Mouse (Mus musculus) forebrain, embryonic 16.5 days (tissue): ENCODE measurements at regions not wholly inside any gene's neighbourhood (a gene's known extent, or its start where the extent isn't known, plus 50 kb on each side); places are given as distances from the start of the nearest gene placed in this dataset.

Source experiments
- ATAC-seq: fragments of 200-750 bp; cut with Nextera tagmentation; 2 replicates; pipeline ENCODE4 v1.8.0; 2017; ENCODE audit warnings: mild to moderate bottlenecking, moderate library complexity
- H3K27ac ChIP-seq: fragments of 300-500 bp; sonication (generic); 2 replicates; pipeline ENCODE4 v1.5.1; 2014; ENCODE audit warnings: low read length, control low read depth
- H3K27me3 ChIP-seq: fragments of 300-500 bp; sonication (generic); replicated peaks from 2 replicates; pipeline ENCODE4 v1.6.1; 2014; ENCODE audit warnings: low read length; ENCODE audit not compliant: control insufficient read depth, insufficient read depth
- H3K36me3 ChIP-seq: fragments of 300-500 bp; sonication (generic); 2 replicates; pipeline ENCODE4 v1.6.1; 2014; ENCODE audit not compliant: control insufficient read depth, insufficient read depth
- H3K4me1 ChIP-seq: fragments of 300-500 bp; sonication (generic); replicated peaks from 2 replicates; pipeline ENCODE4 v1.6.1; 2014; ENCODE audit warnings: low read length; ENCODE audit not compliant: control insufficient read depth, insufficient read depth
- H3K4me2 ChIP-seq: fragments of 300-500 bp; sonication (generic); 2 replicates; pipeline ENCODE4 v1.6.1; 2014; ENCODE audit warnings: mild to moderate bottlenecking, low read length, control low read depth
- H3K4me3 ChIP-seq: fragments of 300-500 bp; sonication (generic); replicated peaks from 2 replicates; pipeline ENCODE4 v1.5.1; 2014; ENCODE audit warnings: mild to moderate bottlenecking, low read length, control low read depth
- H3K9ac ChIP-seq: fragments of 300-500 bp; sonication (generic); replicated peaks from 2 replicates; pipeline ENCODE4 v1.6.1; 2014; ENCODE audit warnings: low read depth, low read length, control low read depth
- H3K9me3 ChIP-seq: fragments of 300-500 bp; sonication (generic); 2 replicates; pipeline ENCODE4 v1.6.1; 2016; ENCODE audit warnings: low read length; ENCODE audit not compliant: control insufficient read depth
- WGBS: fragments of 180-500 bp; shearing (Covaris S2); extraction: QIAGEN DNeasy Blood & Tissue Kit; methylation state at CpG from one replicate; pipeline ENCODE4 v1.1.7; 2014; 5-methylcytosine and 5-hydroxymethylcytosine counted together

DNA sequence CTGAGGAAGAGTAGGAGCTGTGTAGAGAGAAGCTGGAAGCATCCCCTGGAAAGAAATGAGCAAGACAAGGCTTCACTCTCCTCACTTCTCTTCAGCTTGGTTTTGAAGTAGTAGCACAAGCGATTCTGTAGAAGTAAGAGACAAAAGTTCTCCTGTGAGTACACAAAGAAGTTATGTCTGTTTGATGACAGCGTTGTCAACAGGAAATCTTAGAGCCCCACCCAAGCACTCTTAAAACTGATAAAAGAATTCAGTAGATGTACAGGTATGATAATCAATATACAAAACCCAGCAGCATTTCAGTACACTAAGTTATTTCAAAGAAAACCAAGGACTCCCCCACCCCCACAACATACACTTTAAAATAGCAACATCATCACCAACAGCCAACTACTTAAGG, 194.9 kb downstream of the Etnk1 start:
- 94% methylated on average over 2 of the region's 2 CpGs for WGBS
- ATAC-seq = no peak
- no peaks in the 10 kb centered on the region; the same call in 1 of the 2 replicates for H3K9me3 ChIP-seq
- no peak overlapping the region for H3K4me2 ChIP-seq
- no peaks in the 10 kb centered on the region for H3K27me3 ChIP-seq
- H3K36me3 ChIP-seq = no peaks in the 10 kb centered on the region
- no peak overlapping the region for H3K4me3 ChIP-seq
- H3K9ac ChIP-seq = no peak overlapping the region
- no peak overlapping the region for H3K27ac ChIP-seq
- H3K4me1 ChIP-seq = peaks cover 8% of the 10 kb centered on the region

DNA sequence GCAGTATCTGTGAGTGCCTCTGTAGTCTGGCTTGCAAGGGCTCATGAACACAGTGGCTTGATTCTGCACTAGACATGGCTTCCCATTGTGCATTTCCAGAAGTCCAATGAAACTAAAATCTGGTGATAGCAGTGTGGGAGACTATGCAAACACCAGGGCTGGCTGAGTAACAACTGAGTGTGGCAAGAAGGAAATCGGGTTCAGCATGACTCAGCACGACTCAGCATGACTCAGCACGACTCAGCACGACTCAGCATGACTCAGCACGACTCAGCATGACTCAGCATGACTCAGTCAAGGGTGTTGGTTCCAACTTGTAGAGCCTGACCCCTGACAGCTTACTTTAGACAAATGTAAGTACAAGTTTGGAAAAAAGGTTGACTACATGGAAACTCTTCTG, 198.8 kb downstream of the Etnk1 start:
- H3K9ac ChIP-seq = no peak overlapping the region
- 94% methylated on average over 5 of the region's 5 CpGs for WGBS
- H3K9me3 ChIP-seq = no peaks in the 10 kb centered on the region
- no peak overlapping the region for H3K4me3 ChIP-seq
- no peak overlapping the region for H3K4me2 ChIP-seq
- no peaks in the 10 kb centered on the region for H3K36me3 ChIP-seq
- H3K27me3 ChIP-seq = no peaks in the 10 kb centered on the region
- no peaks in the 10 kb centered on the region for H3K4me1 ChIP-seq
- ATAC-seq = no peak
- no peak overlapping the region for H3K27ac ChIP-seq

DNA sequence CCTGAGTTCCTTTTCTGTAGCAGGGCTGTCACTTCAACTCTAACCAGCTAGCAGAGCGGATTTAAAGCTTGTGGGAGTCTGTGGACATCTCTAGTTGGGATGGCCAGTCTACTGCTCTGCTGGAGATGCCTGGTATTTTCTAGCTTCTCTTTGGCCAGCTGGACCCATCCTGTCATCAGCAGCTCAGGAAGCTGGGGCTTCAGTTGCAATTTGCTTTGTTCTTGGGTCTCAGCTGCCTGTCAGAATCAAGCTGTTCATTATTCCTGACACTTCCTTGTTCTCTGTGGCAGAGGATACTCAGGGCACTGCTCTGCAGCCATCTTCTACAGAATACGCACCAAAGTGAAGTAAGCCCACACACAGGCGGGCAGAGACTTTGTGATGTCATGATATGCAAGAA, 200.8 kb downstream of the Etnk1 start:
- H3K4me3 ChIP-seq = no peak overlapping the region
- H3K9me3 ChIP-seq = no peaks in the 10 kb centered on the region
- peaks cover 9% of the 10 kb centered on the region for H3K4me1 ChIP-seq
- H3K9ac ChIP-seq = no peak overlapping the region
- WGBS = 78% methylated on average over 3 of the region's 3 CpGs
- H3K27ac ChIP-seq = no peak overlapping the region
- no peaks in the 10 kb centered on the region for H3K27me3 ChIP-seq
- no peak overlapping the region for H3K4me2 ChIP-seq
- no peak for ATAC-seq
- no peaks in the 10 kb centered on the region for H3K36me3 ChIP-seq

DNA sequence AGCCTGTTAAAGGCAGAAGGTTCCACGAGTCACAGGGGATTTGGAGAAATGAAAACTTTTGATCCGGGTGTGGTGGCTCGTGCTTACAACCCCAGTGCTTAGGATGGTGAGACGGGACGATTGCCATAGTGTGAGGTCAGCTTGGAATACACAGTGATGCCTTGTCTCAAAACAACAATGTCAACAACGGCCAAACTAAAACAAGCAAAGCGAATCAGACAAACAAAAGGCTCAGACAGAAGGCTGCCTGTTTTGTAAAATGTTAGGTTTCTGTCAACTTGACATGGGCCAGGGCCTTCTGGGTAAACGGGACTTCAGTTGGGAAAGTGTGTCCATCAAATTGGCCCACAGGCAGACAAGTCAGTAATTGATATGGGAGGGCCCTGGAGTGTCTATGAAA, 201.6 kb downstream of the Etnk1 start:
- WGBS = 66% methylated on average over 8 of the region's 8 CpGs
- no peak for ATAC-seq
- H3K9me3 ChIP-seq = no peaks in the 10 kb centered on the region
- no peak overlapping the region for H3K27ac ChIP-seq
- no peaks in the 10 kb centered on the region for H3K36me3 ChIP-seq
- no peak overlapping the region for H3K4me3 ChIP-seq
- no peak overlapping the region for H3K4me2 ChIP-seq
- peaks cover 11% of the 10 kb centered on the region for H3K4me1 ChIP-seq
- no peaks in the 10 kb centered on the region for H3K27me3 ChIP-seq
- no peak overlapping the region for H3K9ac ChIP-seq

DNA sequence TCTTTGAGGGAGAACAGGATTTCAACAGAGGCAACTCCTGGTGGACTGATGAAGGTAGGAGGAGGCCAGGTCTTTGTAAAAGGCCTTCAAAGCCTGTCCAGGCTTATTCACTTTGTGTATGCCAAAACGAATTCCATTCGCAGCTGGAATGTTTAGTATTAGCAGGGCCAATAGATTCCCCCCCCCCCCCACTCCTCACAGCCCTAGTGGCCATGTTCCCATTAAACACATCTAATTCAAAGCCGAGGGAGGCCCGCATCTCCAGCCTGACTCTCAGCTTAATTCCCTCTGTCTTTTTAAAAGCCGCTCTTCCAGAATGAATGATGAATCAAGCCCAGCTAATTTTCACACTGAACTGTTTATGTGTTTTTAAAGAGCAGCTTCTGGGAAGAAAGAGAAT, 205.5 kb downstream of the Etnk1 start:
- 6% methylated on average over 5 of the region's 5 CpGs for WGBS
- Histone ChIP-seq H3K27me3 (no peaks in the 10 kb centered on the region), H3K4me3 (no peak overlapping the region), H3K4me1 (peaks cover 15% of the 10 kb centered on the region), H3K36me3 (no peaks in the 10 kb centered on the region), H3K27ac (peak overlapping the region; percentile 11; the same call in 1 of the 2 replicates), H3K4me2 (no peak overlapping the region), H3K9me3 (no peaks in the 10 kb centered on the region), H3K9ac (no peak overlapping the region)
- no peak for ATAC-seq

DNA sequence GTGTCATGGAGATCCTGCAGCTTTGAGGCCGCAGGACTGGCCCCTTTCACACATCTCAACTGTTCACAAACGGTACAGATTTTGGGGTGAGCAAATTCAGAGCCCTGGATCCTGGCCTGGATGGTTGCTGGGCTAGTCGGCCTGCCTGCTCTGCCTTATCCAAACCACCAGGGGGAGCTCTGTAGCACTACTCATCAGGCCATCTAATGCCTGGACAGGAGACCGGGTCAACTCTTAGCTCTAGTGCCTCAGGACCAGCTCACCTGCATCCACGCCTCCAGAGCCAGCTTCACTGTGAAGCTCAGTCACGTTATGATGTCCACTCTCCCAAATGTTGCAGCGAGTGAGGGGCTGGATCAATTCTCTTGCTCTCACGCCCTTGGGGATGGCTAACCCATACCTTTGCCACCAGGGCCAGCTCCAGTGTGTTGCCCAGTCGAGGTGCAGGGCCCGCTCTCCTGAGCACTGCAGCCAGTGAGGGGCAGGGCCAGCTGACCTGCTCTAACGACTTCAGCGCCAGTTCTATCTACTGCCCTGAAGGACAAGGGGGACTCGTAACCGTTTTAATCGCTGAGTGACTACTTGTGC, 206.8 kb downstream of the Etnk1 start:
- no peaks in the 10 kb centered on the region for H3K36me3 ChIP-seq
- no peak overlapping the region for H3K4me3 ChIP-seq
- no peak overlapping the region for H3K4me2 ChIP-seq
- no peak overlapping the region for H3K27ac ChIP-seq
- 58% methylated on average over 15 of the region's 15 CpGs for WGBS
- no peak overlapping the region for H3K9ac ChIP-seq
- H3K27me3 ChIP-seq = no peaks in the 10 kb centered on the region
- peaks cover 15% of the 10 kb centered on the region for H3K4me1 ChIP-seq
- 0 out of 2 replicates have a peak, but pooled peaks have one; percentile 38 for ATAC-seq
- no peaks in the 10 kb centered on the region for H3K9me3 ChIP-seq

DNA sequence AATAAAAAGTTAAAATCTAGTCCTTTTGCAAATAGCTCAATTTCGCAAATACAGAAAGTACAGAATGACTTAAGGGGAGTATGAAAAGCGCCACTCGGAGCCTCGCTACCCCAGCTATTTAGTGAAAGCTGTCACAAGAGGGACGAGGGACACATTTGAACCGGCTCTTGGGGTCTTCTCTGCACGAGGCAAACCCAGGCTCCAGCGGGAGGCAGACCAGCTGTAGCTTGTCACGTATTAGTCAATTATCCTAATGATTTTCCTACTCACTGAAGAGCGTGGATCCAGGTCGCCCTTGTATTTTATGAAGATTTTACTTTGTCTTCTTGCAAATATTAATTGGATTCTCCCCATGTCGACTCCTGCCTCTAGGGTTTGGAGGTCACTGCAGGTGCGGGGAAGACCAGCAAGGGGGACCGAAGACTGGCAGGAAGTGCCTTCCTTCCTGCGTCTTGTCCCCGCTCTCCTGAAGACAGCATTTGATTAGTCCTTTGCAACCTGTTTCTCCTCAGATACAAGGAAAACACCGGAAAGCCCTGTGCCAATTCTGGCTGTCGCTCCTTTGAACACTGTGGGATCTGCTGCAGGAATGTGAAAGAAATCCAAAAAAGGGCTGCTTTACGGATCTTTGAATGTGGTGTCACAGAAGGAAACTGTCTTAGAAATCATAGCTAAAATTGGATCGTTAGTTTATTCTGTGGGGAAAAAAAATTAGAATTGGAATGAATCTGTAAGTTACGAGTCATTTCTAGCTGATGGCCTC, 209.1 kb downstream of the Etnk1 start:
- Histone ChIP-seq H3K27ac (no peak overlapping the region), H3K27me3 (no peaks in the 10 kb centered on the region), H3K4me3 (no peak overlapping the region), H3K4me1 (peaks cover 15% of the 10 kb centered on the region), H3K4me2 (no peak overlapping the region), H3K9ac (no peak overlapping the region), H3K9me3 (no peaks in the 10 kb centered on the region), H3K36me3 (no peaks in the 10 kb centered on the region)
- WGBS = 66% methylated on average over 21 of the region's 21 CpGs
- ATAC-seq = no peak

DNA sequence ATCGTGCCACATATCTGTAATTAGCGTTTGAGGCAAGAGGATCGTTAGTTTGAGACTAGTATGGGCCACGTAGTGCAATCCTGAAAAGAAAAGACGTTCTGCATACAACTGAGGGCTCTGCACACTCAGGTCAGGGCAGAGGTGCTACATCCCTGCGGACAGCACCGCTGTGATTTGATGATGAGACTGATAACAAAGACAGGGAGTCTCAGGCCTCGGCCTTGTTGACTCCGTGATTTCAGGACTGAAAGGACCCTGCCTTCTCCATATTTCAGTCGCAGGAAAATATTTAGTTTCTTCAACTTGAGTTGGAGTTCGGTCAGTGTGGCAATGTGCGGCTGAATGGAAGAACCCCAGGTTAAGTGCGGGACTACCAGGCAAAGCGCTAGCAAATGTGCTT, 210.1 kb downstream of the Etnk1 start:
- H3K4me2 ChIP-seq = no peak overlapping the region
- 72% methylated on average over 14 of the region's 14 CpGs for WGBS
- ATAC-seq = no peak
- H3K4me3 ChIP-seq = no peak overlapping the region
- H3K4me1 ChIP-seq = peaks cover 13% of the 10 kb centered on the region
- no peaks in the 10 kb centered on the region for H3K36me3 ChIP-seq
- H3K27ac ChIP-seq = no peak overlapping the region
- H3K27me3 ChIP-seq = no peaks in the 10 kb centered on the region
- H3K9me3 ChIP-seq = no peaks in the 10 kb centered on the region
- H3K9ac ChIP-seq = no peak overlapping the region

DNA sequence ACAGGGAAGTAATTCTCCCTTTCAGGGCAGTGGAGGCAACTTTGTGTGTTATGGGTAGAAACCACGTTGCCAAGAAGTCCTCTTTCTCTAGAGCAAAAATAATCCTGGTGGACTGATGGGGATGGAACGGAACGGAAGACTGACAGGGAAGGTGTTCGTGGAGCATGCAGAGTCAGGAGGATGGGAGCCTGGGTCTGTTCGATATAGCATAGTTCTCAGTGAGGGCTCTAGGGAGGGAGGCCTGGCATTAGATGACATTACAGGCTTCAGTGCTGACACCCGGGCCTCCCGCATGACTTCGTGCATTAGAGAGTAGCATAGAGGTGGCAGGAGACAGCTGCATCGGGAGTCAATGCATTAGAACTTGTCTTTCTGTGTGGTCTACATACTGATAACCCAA, 211.1 kb downstream of the Etnk1 start:
- H3K9me3 ChIP-seq = no peaks in the 10 kb centered on the region
- H3K27ac ChIP-seq = no peak overlapping the region
- no peaks in the 10 kb centered on the region for H3K27me3 ChIP-seq
- no peak overlapping the region for H3K9ac ChIP-seq
- no peaks in the 10 kb centered on the region for H3K36me3 ChIP-seq
- H3K4me3 ChIP-seq = no peak overlapping the region
- ATAC-seq = no peak
- peaks cover 5% of the 10 kb centered on the region for H3K4me1 ChIP-seq
- H3K4me2 ChIP-seq = no peak overlapping the region
- 96% methylated on average over 9 of the region's 9 CpGs for WGBS
